Mouse (Mus musculus): ENCODE data around the gene Pmf1. TPM values are rescaled to one million over a fixed set of nuclear protein-coding genes. Genes with fewer than 3 reads are reported as not detected.
"Not testable (repeated sequence)": the region's sequence is repeated elsewhere in the genome, so short reads cannot be mapped to it uniquely, and the experiment has no call there.

Gene Pmf1
- polyA plus RNA-seq, 1 experiment from 2014 or later, result 87.0 TPM

GRCm38 (mm10) chr3:88442888-88443287 lies 32.8 kb upstream of the Pmf1 start:
- Histone ChIP-seq H3K9me3 (ENCODE audit: control insufficient read depth, low read length) (no peaks in the 10 kb centered on the region), H3K27ac (replicated peaks; ENCODE audit: low read depth, low read length) (no peak overlapping the region), H3K4me3 (ENCODE audit: low read depth, low read length) (no peak overlapping the region), H3K4me1 (ENCODE audit: control insufficient read depth, insufficient read depth, low read length) (no peaks in the 10 kb centered on the region), H3K27me3 (replicated peaks; ENCODE audit: control insufficient read depth, insufficient read depth, low read length) (no peaks in the 10 kb centered on the region), H3K9ac (ENCODE audit: low read depth, low read length) (no peak overlapping the region), H3K4me2 (ENCODE audit: low read depth, low read length) (no peak overlapping the region), H3K36me3 (ENCODE audit: control insufficient read depth, insufficient read depth, low read length) (no peaks in the 10 kb centered on the region)
- DNase-seq (ENCODE audit: low spot score) (no peak), ATAC-seq (ENCODE audit: low read depth) (no peak)
- WGBS, result 72% methylated on average over 7 of the region's 7 CpGs

- H3K9ac ChIP-seq (ENCODE audit: low read depth, low read length), result no peak overlapping the region
- H3K36me3 ChIP-seq (ENCODE audit: control insufficient read depth, insufficient read depth, low read length), result no peaks in the 10 kb centered on the region
- ATAC-seq (ENCODE audit: low read depth), result no peak
- H3K4me3 ChIP-seq (ENCODE audit: low read depth, low read length), result no peak overlapping the region
- no peak for DNase-seq (ENCODE audit: low spot score)
- H3K4me2 ChIP-seq (ENCODE audit: low read depth, low read length), result no peak overlapping the region
- H3K27me3 ChIP-seq (replicated peaks; ENCODE audit: control insufficient read depth, insufficient read depth, low read length), result no peaks in the 10 kb centered on the region
- H3K27ac ChIP-seq (replicated peaks; ENCODE audit: low read depth, low read length), result no peak overlapping the region
- H3K9me3 ChIP-seq (ENCODE audit: control insufficient read depth, low read length), result no peaks in the 10 kb centered on the region
- H3K4me1 ChIP-seq (ENCODE audit: control insufficient read depth, insufficient read depth, low read length), result no peaks in the 10 kb centered on the region
- WGBS, result 86% methylated on average over 12 of the region's 12 CpGs
Measured at GRCm38 (mm10) chr3:88442488-88442887, 32.4 kb upstream of the Pmf1 start.

DNA sequence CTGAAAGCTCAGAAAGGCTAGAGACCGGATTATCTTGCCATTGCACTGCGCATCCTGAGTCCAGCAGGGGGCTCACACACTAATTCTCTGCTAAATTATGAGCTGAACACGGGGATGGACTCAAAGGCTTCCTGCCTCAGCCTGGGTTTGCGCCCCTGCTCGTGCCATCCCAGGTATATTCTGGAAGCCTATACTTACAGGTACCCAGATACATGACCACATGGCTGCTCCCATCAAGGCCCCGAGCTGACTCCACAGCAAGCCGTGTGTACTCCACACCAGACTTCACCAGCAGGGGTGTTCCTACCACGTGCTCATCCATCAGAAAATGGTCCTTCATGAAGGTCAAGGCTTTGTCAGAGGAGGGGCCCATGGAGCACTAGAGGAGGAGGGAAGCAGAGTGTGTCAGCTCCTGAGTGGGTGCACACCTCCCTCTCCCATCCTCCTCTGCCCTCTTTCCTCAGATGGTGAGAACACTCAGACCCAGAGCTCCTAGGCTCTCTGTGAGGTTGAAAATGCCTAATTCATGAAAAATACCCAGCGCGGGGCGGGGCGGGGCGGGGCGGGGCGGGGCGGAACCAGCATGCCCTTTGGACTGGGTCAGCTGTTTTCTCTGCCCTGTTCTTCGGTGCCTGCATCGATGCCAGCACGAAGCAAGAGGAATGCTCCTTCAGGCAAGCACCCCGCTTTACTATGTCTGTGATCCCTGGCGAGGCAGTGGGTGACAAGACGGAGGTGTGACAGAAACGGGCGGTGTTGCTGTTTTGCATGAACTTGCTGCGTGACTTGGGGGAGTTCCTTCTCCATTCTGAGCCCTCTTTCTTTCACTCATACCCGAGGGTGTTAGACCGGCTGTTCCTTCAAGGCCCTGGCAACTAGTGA lies 30.6 kb upstream of the Pmf1 start:
- WGBS, result 23% methylated on average over 27 of the region's 27 CpGs
- H3K4me3 ChIP-seq (ENCODE audit: low read depth, low read length), result no peak overlapping the region
- peaks cover 4% of the 10 kb centered on the region for H3K4me1 ChIP-seq (ENCODE audit: control insufficient read depth, insufficient read depth, low read length)
- H3K27ac ChIP-seq (replicated peaks; ENCODE audit: low read depth, low read length), result no peak overlapping the region
- H3K36me3 ChIP-seq (ENCODE audit: control insufficient read depth, insufficient read depth, low read length), result no peaks in the 10 kb centered on the region
- no peak overlapping the region for H3K9ac ChIP-seq (ENCODE audit: low read depth, low read length)
- H3K4me2 ChIP-seq (ENCODE audit: low read depth, low read length), result peak overlapping the region; percentile 17
- no peak for ATAC-seq (ENCODE audit: low read depth)
- no peaks in the 10 kb centered on the region for H3K9me3 ChIP-seq (ENCODE audit: control insufficient read depth, low read length)
- DNase-seq (ENCODE audit: low spot score), result peak; percentile 70
- no peaks in the 10 kb centered on the region for H3K27me3 ChIP-seq (replicated peaks; ENCODE audit: control insufficient read depth, insufficient read depth, low read length)

DNA sequence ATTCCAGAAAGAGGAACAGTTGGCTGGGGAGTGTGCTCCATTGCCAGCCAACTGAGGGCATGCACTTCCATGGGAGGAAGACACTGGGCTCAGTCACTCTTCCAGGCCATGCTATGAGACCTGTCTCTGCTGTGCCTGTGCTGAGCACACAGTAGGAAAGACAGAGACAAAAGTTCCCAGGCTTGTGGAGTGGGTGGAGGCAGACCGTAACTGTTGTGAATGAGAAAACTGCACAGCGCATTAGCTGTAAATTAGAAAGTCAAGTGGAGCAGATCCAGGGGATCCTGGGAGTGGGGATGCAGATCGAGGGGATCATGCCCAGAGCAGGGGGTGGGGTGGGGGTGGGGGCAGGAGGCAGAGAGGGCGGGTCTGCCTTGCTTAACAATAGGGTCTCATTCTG lies 29.5 kb upstream of the Pmf1 start:
- H3K4me1 ChIP-seq (ENCODE audit: control insufficient read depth, insufficient read depth, low read length), result peaks cover 4% of the 10 kb centered on the region
- H3K9me3 ChIP-seq (ENCODE audit: control insufficient read depth, low read length), result no peaks in the 10 kb centered on the region
- no peaks in the 10 kb centered on the region for H3K27me3 ChIP-seq (replicated peaks; ENCODE audit: control insufficient read depth, insufficient read depth, low read length)
- H3K9ac ChIP-seq (ENCODE audit: low read depth, low read length), result 0 out of 2 replicates have a peak overlapping the region, but pooled peaks have one; percentile 11
- ATAC-seq (ENCODE audit: low read depth) (no peak), DNase-seq (ENCODE audit: low spot score) (no peak)
- H3K27ac ChIP-seq (replicated peaks; ENCODE audit: low read depth, low read length), result no peak overlapping the region
- no peak overlapping the region for H3K4me3 ChIP-seq (ENCODE audit: low read depth, low read length)
- no peak overlapping the region for H3K4me2 ChIP-seq (ENCODE audit: low read depth, low read length)
- H3K36me3 ChIP-seq (ENCODE audit: control insufficient read depth, insufficient read depth, low read length), result no peaks in the 10 kb centered on the region
- 67% methylated on average over 4 of the region's 4 CpGs for WGBS

- no peaks in the 10 kb centered on the region for H3K36me3 ChIP-seq (ENCODE audit: control insufficient read depth, insufficient read depth, low read length)
- no peaks in the 10 kb centered on the region for H3K9me3 ChIP-seq (ENCODE audit: control insufficient read depth, low read length)
- 0 out of 2 replicates have a peak overlapping the region, but pooled peaks have one; percentile 50 for H3K9ac ChIP-seq (ENCODE audit: low read depth, low read length)
- no peak overlapping the region for H3K27ac ChIP-seq (replicated peaks; ENCODE audit: low read depth, low read length)
- peaks cover 4% of the 10 kb centered on the region for H3K4me1 ChIP-seq (ENCODE audit: control insufficient read depth, insufficient read depth, low read length)
- peak overlapping the region; percentile 52; the same call in 1 of the 2 replicates for H3K4me2 ChIP-seq (ENCODE audit: low read depth, low read length)
- H3K27me3 ChIP-seq (replicated peaks; ENCODE audit: control insufficient read depth, insufficient read depth, low read length), result no peaks in the 10 kb centered on the region
- no peak for DNase-seq (ENCODE audit: low spot score)
- no peak for ATAC-seq (ENCODE audit: low read depth)
- WGBS, result 76% methylated on average over 10 of the region's 10 CpGs
- H3K4me3 ChIP-seq (ENCODE audit: low read depth, low read length), result no peak overlapping the region; the same call in 1 of the 2 replicates
Measured at GRCm38 (mm10) chr3:88437454-88437853, 27.3 kb upstream of the Pmf1 start.

GRCm38 (mm10) chr3:88436395-88437201 lies 26.5 kb upstream of the Pmf1 start:
- ATAC-seq (ENCODE audit: low read depth) (peak; percentile 91), DNase-seq (ENCODE audit: low spot score) (peak; percentile 72)
- peak overlapping the region; percentile 29 for H3K4me3 ChIP-seq (ENCODE audit: low read depth, low read length)
- no peaks in the 10 kb centered on the region for H3K9me3 ChIP-seq (ENCODE audit: control insufficient read depth, low read length)
- H3K9ac ChIP-seq (ENCODE audit: low read depth, low read length), result peak overlapping the region; percentile 50; the same call in 1 of the 2 replicates
- H3K27me3 ChIP-seq (replicated peaks; ENCODE audit: control insufficient read depth, insufficient read depth, low read length), result no peaks in the 10 kb centered on the region
- H3K27ac ChIP-seq (replicated peaks; ENCODE audit: low read depth, low read length), result no peak overlapping the region
- 15% methylated on average over 18 of the region's 29 CpGs for WGBS
- peak overlapping the region; percentile 52 for H3K4me2 ChIP-seq (ENCODE audit: low read depth, low read length)
- H3K4me1 ChIP-seq (ENCODE audit: control insufficient read depth, insufficient read depth, low read length), result peaks cover 4% of the 10 kb centered on the region
- no peaks in the 10 kb centered on the region for H3K36me3 ChIP-seq (ENCODE audit: control insufficient read depth, insufficient read depth, low read length)

GRCm38 (mm10) chr3:88435515-88435914 lies 25.4 kb upstream of the Pmf1 start:
- Histone ChIP-seq H3K27me3 (replicated peaks; ENCODE audit: control insufficient read depth, insufficient read depth, low read length) (no peaks in the 10 kb centered on the region), H3K9ac (ENCODE audit: low read depth, low read length) (no peak overlapping the region), H3K9me3 (ENCODE audit: control insufficient read depth, low read length) (no peaks in the 10 kb centered on the region), H3K27ac (replicated peaks; ENCODE audit: low read depth, low read length) (no peak overlapping the region), H3K36me3 (ENCODE audit: control insufficient read depth, insufficient read depth, low read length) (no peaks in the 10 kb centered on the region), H3K4me1 (ENCODE audit: control insufficient read depth, insufficient read depth, low read length) (peaks cover 4% of the 10 kb centered on the region), H3K4me3 (ENCODE audit: low read depth, low read length) (no peak overlapping the region), H3K4me2 (ENCODE audit: low read depth, low read length) (no peak overlapping the region)
- 46% methylated on average over 10 of the region's 10 CpGs for WGBS
- no peak for ATAC-seq (ENCODE audit: low read depth)
- DNase-seq (ENCODE audit: low spot score), result no peak

DNA sequence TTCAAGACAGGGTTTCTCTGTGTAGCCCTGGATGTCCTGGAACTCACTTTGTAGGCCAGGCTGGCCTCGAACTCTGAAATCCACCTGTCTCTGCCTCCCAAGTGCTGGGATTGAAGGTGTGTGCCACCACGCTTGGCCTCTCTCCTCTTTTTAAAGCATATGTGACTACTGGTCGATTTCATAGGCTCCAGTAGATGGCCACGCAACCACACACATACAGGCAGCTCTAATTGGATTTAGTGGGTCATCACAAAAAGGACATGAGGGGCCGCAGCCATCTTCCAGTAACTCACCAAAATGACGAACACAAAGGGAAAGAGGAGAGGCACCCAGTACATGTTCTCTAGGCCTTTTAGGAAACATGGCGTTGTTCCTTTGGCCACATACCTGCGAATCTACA lies 18.5 kb upstream of the Pmf1 start:
- not testable (repeated sequence) for H3K27ac ChIP-seq (replicated peaks; ENCODE audit: low read depth, low read length); DNase-seq (ENCODE audit: low spot score); ATAC-seq (ENCODE audit: low read depth); H3K36me3 ChIP-seq (ENCODE audit: control insufficient read depth, insufficient read depth, low read length); H3K9me3 ChIP-seq (ENCODE audit: control insufficient read depth, low read length); H3K4me2 ChIP-seq (ENCODE audit: low read depth, low read length); H3K4me1 ChIP-seq (ENCODE audit: control insufficient read depth, insufficient read depth, low read length); H3K27me3 ChIP-seq (replicated peaks; ENCODE audit: control insufficient read depth, insufficient read depth, low read length); H3K4me3 ChIP-seq (ENCODE audit: low read depth, low read length); H3K9ac ChIP-seq (ENCODE audit: low read depth, low read length)
- 73% methylated on average over 8 of the region's 8 CpGs for WGBS

All from embryonic facial prominence, embryonic 14.5 days (tissue).